Mouse (Mus musculus) heart, adult 18-20 months (tissue): Measurements from ENCODE around the gene Sema5b. TPM values are rescaled to one million over a fixed set of nuclear protein-coding genes. Genes with fewer than 3 reads are reported as not detected.

Source experiments
- DNase-seq, 2 experiments: peaks; one replicate each; pipeline ENCODE4 v3.0.0; 2021 to 2022; ENCODE audit warnings: mixed read lengths in 1 of 2
- total RNA-seq, 2 experiments: library from RNA; stranded (reverse); gene quantifications; 2 replicates each; pipeline ENCODE4 v1.2.3; 2021

Gene Sema5b
- total RNA-seq, 2 experiments from 2014 or later: 3.2 to 3.8 TPM

DNA sequence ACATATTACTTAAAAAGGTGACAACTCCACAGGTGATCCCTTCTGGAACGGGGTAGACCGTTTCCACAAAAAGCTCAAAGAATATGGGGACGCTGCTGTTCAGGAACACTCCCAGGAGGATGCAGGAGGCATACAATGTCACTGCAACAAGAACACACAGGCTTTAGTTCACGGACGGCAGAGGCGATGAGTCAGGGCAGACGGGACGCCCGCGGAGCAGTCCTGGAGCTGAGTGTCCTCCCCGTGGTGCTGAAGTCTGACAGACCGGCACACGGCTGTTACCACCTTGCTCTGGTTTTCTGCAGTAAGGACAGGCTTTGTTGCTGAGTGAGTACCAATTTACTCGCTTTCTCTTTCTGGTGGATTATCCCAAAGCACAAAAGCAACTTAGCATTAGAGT is 163.9 kb downstream of the Sema5b start:
- DNase-seq: no peak

DNA sequence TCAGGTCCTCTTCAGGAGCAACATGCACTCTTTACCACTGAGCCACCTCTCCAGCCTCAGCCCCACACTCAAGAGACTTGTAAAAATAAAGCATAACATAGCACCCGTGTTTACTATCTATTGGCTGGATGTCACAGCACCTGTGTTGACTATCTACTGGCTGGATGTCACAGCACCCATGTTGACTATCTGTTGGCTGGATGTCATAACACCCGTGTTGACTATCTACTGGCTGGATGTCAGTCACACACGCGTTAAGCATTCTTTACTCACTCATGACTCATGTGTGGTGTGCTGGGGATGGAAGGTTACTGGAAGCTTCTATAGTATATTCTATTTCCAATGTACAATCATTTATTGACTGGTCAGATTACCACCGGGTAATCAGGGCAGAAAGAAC is 166.1 kb downstream of the Sema5b start:
- no peak for DNase-seq

DNA sequence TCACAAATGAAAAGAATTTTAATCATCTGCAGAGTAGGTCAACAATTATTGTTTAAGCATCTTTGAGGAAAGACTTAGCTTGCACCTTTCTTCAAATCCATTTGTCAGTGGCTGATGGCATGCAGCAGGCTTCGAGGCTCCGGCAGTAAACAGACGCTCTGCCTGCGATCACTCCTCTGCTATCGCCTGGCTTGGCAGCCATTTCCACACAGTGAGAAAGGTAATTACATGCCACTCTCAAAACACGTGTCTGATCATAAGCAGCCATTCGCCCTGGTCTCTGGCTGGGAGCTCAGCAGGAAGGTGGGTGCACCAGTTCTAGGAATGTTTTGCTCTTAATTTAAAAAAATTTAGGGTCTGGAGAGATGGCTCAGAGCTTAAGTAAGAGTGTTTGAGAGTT is 170.1 kb downstream of the Sema5b start:
- DNase-seq: peak; percentile 28 to 33

DNA sequence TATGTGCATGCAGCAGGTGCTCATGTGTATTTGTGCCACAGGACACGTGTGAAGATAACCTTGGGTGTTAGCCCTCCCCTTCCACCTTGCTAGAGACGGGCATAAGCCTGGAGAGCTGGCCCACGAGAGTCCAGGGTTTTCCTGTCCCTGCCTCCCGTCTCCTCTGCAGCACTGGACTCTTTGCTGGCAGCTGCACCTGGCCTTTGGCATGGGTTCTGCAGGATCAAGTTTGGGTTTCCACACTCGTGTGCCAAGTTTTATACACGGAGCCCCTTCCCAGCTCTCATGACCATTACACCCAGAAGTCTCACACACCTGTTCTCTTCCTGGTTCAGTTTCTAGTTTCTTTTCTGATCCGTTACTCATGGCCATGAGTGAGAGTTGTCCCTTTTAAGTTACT is 172.7 kb downstream of the Sema5b start:
- no peak for DNase-seq

Other genes with a start within 250 kb of the Sema5b start
- gene Sec22a, start 177.2 kb upstream of the Sema5b start, total RNA-seq: 10 to 100 TPM; 11.9 to 12.2 TPM
- gene Pdia5, start 50.3 kb upstream of the Sema5b start, total RNA-seq: 1 to 10 TPM; 4.6 to 4.9 TPM
- gene Dirc2, start 228.2 kb downstream of the Sema5b start, total RNA-seq: 10 to 100 TPM; 56.4 to 59.9 TPM
- 1 to 10 TPM; 2.4 to 3.2 TPM for gene Hspbap1, start 229.2 kb downstream of the Sema5b start, total RNA-seq